Mouse (Mus musculus) limb, embryonic 12.5 days (tissue): ENCODE measurements around the gene Dgkg. TPM values are rescaled to one million over a fixed set of nuclear protein-coding genes. Genes with fewer than 3 reads are reported as not detected.

Experiments used
- ATAC-seq: fragments of 200-750 bp; cut with Nextera tagmentation; 2 replicates; pipeline ENCODE4 v1.8.0; 2017; ENCODE audit warnings: low read depth, moderate TSS enrichment; ENCODE audit not compliant: insufficient number of reproducible peaks, insufficient read depth, low FRiP score, low TSS enrichment
- H3K27ac ChIP-seq: fragments of 300-500 bp; sonication (generic); 2 replicates; pipeline ENCODE4 v1.5.1; 2016; ENCODE audit warnings: mild to moderate bottlenecking, moderate library complexity
- H3K27me3 ChIP-seq: fragments of 300-500 bp; sonication (generic); 2 replicates; pipeline ENCODE4 v1.6.1; 2016; ENCODE audit warnings: mild to moderate bottlenecking, moderate library complexity
- H3K36me3 ChIP-seq: fragments of 300-500 bp; sonication (generic); 2 replicates; pipeline ENCODE4 v1.6.1; 2016; ENCODE audit warnings: mild to moderate bottlenecking, moderate library complexity
- H3K4me1 ChIP-seq: fragments of 300-500 bp; sonication (generic); replicated peaks from 2 replicates; pipeline ENCODE4 v1.6.1; 2016
- H3K4me2 ChIP-seq: fragments of 300-500 bp; sonication (generic); 2 replicates; pipeline ENCODE4 v1.6.1; 2016; ENCODE audit warnings: mild to moderate bottlenecking, moderate library complexity
- H3K4me3 ChIP-seq: fragments of 300-500 bp; sonication (generic); replicated peaks from 2 replicates; pipeline ENCODE4 v1.5.1; 2016; ENCODE audit warnings: mild to moderate bottlenecking
- H3K9ac ChIP-seq: fragments of 300-500 bp; sonication (generic); replicated peaks from 2 replicates; pipeline ENCODE4 v1.6.1; 2016; ENCODE audit warnings: mild to moderate bottlenecking, moderate library complexity
- H3K9me3 ChIP-seq: fragments of 300-500 bp; sonication (generic); 2 replicates; pipeline ENCODE4 v1.6.1; 2016; ENCODE audit warnings: mild to moderate bottlenecking, moderate library complexity
- WGBS: fragments of 180-500 bp; shearing (Covaris S2); methylation state at CpG from one replicate; pipeline ENCODE4 v1.1.7; 2016; 5-methylcytosine and 5-hydroxymethylcytosine counted together
- polyA plus RNA-seq: library from polyadenylated mRNA; unstranded; fragments of >200 nt; fragmentation: Nextera tagmentation; extraction: Ambion mirVana; gene quantifications from 2 replicates; pipeline ENCODE4 v1.2.1, GENCODE M21; 2016

Gene Dgkg
- polyA plus RNA-seq, 1 experiment from 2014 or later, result 0.30 TPM

GRCm38 (mm10) chr16:22674164-22674563 lies 17.1 kb upstream of the Dgkg start:
- no peaks in the 10 kb centered on the region for H3K9me3 ChIP-seq
- no peak overlapping the region for H3K4me3 ChIP-seq
- no peak for ATAC-seq
- no peaks in the 10 kb centered on the region for H3K36me3 ChIP-seq
- H3K9ac ChIP-seq, result no peak overlapping the region
- H3K27me3 ChIP-seq, result no peaks in the 10 kb centered on the region
- no peaks in the 10 kb centered on the region for H3K4me1 ChIP-seq
- 75% methylated on average over 4 of the region's 4 CpGs for WGBS
- no peak overlapping the region for H3K4me2 ChIP-seq
- no peak overlapping the region for H3K27ac ChIP-seq

DNA sequence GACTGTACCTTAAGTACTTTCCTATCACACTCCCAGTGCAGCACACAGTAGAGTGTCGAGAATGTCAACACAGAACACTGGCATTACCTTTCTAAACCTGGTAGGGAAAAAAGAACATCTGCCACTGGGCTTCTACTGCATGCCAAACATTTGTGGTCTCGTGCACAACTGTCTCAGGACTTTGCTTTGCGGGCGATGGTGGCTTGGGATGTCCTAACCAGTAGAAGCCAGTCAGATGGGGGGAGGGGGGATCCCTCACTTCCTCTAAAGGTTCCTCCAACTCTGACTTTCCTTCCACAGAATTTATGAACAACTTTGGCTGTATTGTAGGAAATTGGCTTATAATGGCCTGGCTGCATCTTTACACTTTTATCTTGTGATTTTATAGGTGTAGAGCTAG lies 7.0 kb upstream of the Dgkg start:
- no peak for ATAC-seq
- no peak overlapping the region for H3K4me3 ChIP-seq
- 77% methylated on average over 4 of the region's 4 CpGs for WGBS
- H3K36me3 ChIP-seq, result no peaks in the 10 kb centered on the region
- H3K27me3 ChIP-seq, result peaks cover 8% of the 10 kb centered on the region; the same call in 1 of the 2 replicates
- H3K4me2 ChIP-seq, result no peak overlapping the region
- no peaks in the 10 kb centered on the region for H3K4me1 ChIP-seq
- H3K9ac ChIP-seq, result no peak overlapping the region
- H3K9me3 ChIP-seq, result no peaks in the 10 kb centered on the region
- H3K27ac ChIP-seq, result no peak overlapping the region

- H3K9ac ChIP-seq, result no peak overlapping the region
- H3K4me3 ChIP-seq, result no peak overlapping the region
- H3K9me3 ChIP-seq, result no peaks in the 10 kb centered on the region
- H3K36me3 ChIP-seq, result no peaks in the 10 kb centered on the region
- H3K4me2 ChIP-seq, result no peak overlapping the region
- H3K27ac ChIP-seq, result no peak overlapping the region
- H3K4me1 ChIP-seq, result no peaks in the 10 kb centered on the region
- 58% methylated on average over 2 of the region's 2 CpGs for WGBS
- H3K27me3 ChIP-seq, result peaks cover 17% of the 10 kb centered on the region
- no peak for ATAC-seq
Observed at GRCm38 (mm10) chr16:22663136-22663535, 6.1 kb upstream of the Dgkg start.

DNA sequence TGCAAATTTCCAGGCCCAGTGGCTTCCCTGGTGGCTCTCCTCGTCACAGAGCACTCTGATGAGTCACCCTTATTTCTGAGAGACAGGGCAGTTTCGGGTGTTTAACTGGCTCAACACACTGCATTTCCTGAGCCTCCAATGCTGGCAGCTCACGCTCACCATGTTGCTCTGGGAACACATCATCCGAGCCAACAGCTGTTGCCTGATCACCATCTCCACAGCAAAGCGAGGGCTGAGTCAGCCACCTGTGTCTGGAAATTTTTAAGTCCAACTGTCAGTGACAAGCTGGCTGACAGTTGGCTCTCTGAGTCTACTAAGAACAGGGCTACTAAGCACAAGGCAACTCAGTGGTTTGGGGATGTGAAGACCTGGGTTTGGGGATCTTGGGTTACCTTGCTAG lies 4.1 kb upstream of the Dgkg start:
- peaks cover 37% of the 10 kb centered on the region for H3K27me3 ChIP-seq
- no peaks in the 10 kb centered on the region for H3K36me3 ChIP-seq
- 54% methylated on average over 5 of the region's 5 CpGs for WGBS
- ATAC-seq, result no peak
- H3K4me2 ChIP-seq, result no peak overlapping the region
- no peak overlapping the region for H3K4me3 ChIP-seq
- H3K4me1 ChIP-seq, result peaks cover 9% of the 10 kb centered on the region
- no peak overlapping the region for H3K9ac ChIP-seq
- H3K9me3 ChIP-seq, result no peaks in the 10 kb centered on the region
- H3K27ac ChIP-seq, result no peak overlapping the region

- Histone ChIP-seq H3K9me3 (no peaks in the 10 kb centered on the region), H3K4me2 (no peak overlapping the region), H3K4me3 (no peak overlapping the region), H3K36me3 (no peaks in the 10 kb centered on the region), H3K27me3 (peaks cover 56% of the 10 kb centered on the region), H3K9ac (no peak overlapping the region), H3K4me1 (peaks cover 12% of the 10 kb centered on the region), H3K27ac (no peak overlapping the region)
- ATAC-seq, result no peak
- 76% methylated on average over 16 of the region's 16 CpGs for WGBS
Observed at GRCm38 (mm10) chr16:22657874-22658789, 1.1 kb upstream of the Dgkg start.

GRCm38 (mm10) chr16:22655812-22656211 lies 1.2 kb downstream of the Dgkg start:
- Histone ChIP-seq H3K9me3 (no peaks in the 10 kb centered on the region), H3K27me3 (peaks cover 52% of the 10 kb centered on the region), H3K36me3 (no peaks in the 10 kb centered on the region), H3K27ac (no peak overlapping the region), H3K4me2 (peak overlapping the region; percentile 86), H3K9ac (no peak overlapping the region), H3K4me3 (no peak overlapping the region), H3K4me1 (peaks cover 12% of the 10 kb centered on the region)
- 10% methylated on average over 11 of the region's 11 CpGs for WGBS
- ATAC-seq, result no peak

DNA sequence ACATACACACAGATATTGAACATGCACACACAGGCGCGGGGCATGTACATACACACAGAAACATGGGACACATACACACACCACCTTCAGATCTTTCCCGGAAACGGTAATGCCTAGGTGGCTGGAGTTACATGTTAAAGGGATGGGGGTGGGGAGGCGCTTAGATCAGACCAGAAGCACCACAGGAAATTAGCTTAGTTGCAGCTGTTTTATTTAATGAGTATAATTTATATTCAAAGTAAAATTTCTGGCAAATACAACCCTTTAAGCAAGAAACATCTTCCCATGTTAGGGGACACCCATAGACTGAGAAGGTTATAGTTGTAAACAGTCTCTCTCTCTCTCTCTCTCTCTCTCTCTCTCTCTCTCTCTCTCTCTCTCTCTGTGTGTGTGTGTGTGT lies 1.8 kb downstream of the Dgkg start:
- ATAC-seq, result no peak
- Histone ChIP-seq H3K9me3 (no peaks in the 10 kb centered on the region), H3K27ac (no peak overlapping the region), H3K4me3 (no peak overlapping the region), H3K9ac (no peak overlapping the region), H3K36me3 (no peaks in the 10 kb centered on the region), H3K4me2 (no peak overlapping the region), H3K4me1 (peaks cover 12% of the 10 kb centered on the region), H3K27me3 (peaks cover 52% of the 10 kb centered on the region)
- WGBS, result 40% methylated on average over 5 of the region's 5 CpGs

DNA sequence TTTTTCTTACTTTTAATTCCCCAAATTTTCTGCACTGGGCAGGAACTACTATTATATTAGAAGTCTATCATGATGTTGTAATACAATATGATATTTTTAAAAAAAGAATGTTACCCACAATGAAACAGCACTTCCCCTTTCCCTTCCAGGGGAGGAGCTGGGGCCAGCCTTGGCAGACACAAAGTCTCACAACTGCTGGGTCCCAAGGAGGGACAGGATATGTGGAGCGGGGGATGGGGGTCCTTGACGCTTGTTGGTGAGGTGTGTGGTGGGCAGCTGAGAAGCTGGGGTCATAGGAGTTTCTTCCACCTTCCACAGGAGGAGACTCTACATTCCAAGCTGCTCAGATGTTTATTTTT lies 2.6 kb downstream of the Dgkg start:
- Histone ChIP-seq H3K4me3 (no peak overlapping the region), H3K27me3 (peaks cover 48% of the 10 kb centered on the region), H3K9ac (no peak overlapping the region)

GRCm38 (mm10) chr16:22653817-22654476 lies 3.1 kb downstream of the Dgkg start:
- ATAC-seq, result no peak
- peaks cover 47% of the 10 kb centered on the region for H3K27me3 ChIP-seq

More for the DNA sequence above, 2.6 kb downstream of the Dgkg start:
- no peak for ATAC-seq
- no peak overlapping the region for H3K4me2 ChIP-seq
- 41% methylated on average over 2 of the region's 2 CpGs for WGBS
- H3K27ac ChIP-seq, result no peak overlapping the region
- peaks cover 12% of the 10 kb centered on the region for H3K4me1 ChIP-seq
- H3K36me3 ChIP-seq, result no peaks in the 10 kb centered on the region
- H3K9me3 ChIP-seq, result no peaks in the 10 kb centered on the region

DNA sequence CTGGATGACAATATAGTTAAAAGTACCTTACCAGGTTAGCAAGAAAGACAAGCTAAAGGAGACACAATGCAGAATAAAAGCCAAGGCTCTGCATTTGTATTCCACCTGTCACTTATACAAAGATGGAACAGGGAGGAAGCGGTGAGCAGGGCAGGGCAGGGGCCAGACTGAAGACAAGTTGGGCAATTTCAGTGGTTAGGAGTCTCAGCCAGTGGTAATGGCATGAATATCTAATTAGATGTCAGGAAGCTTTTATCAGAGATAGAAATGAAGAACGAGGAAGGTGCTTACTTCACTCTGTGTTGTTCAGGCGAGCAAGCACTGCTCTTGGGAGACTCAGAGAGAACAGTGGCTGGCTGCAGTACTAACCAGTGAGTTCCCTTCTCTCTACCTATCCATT lies 5.8 kb downstream of the Dgkg start:
- Histone ChIP-seq H3K36me3 (no peaks in the 10 kb centered on the region), H3K27me3 (peaks cover 20% of the 10 kb centered on the region), H3K4me3 (no peak overlapping the region), H3K9me3 (no peaks in the 10 kb centered on the region), H3K27ac (no peak overlapping the region), H3K4me2 (no peak overlapping the region), H3K9ac (no peak overlapping the region), H3K4me1 (peaks cover 5% of the 10 kb centered on the region; the same call in 1 of the 2 replicates)
- 75% methylated on average over 3 of the region's 3 CpGs for WGBS
- no peak for ATAC-seq

More at GRCm38 (mm10) chr16:22653817-22654476, 3.1 kb downstream of the Dgkg start:
- H3K9ac ChIP-seq, result no peak overlapping the region
- no peaks in the 10 kb centered on the region for H3K36me3 ChIP-seq
- peaks cover 12% of the 10 kb centered on the region for H3K4me1 ChIP-seq
- no peak overlapping the region for H3K4me2 ChIP-seq
- H3K9me3 ChIP-seq, result no peaks in the 10 kb centered on the region
- no peak overlapping the region for H3K4me3 ChIP-seq
- no peak overlapping the region for H3K27ac ChIP-seq
- 89% methylated on average over 11 of the region's 11 CpGs for WGBS

DNA sequence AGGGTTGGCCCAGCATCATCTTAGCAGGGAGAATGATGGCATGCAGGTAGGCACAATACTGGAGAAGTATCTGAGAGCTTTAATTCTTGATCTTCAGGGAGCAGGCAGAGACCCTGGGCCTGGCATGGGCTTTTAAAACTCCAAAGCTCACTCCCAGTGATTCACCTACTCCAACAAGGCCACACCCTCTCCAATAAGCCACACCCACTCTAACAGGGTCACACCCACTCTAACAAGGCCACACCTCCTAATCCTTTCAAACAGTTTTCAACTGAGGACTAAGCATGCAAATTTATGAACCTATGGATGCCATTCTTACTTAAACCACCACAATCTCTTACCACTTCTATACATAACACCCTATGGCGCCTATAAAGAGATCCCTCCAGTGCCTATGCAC lies 11.8 kb downstream of the Dgkg start:
- 92% methylated on average over 1 of the region's 1 CpGs for WGBS

More for the DNA sequence above, 11.8 kb downstream of the Dgkg start:
- Histone ChIP-seq H3K36me3 (no peaks in the 10 kb centered on the region), H3K27me3 (no peaks in the 10 kb centered on the region), H3K9ac (no peak overlapping the region), H3K4me2 (no peak overlapping the region), H3K4me1 (no peaks in the 10 kb centered on the region), H3K27ac (no peak overlapping the region), H3K4me3 (no peak overlapping the region), H3K9me3 (no peaks in the 10 kb centered on the region)
- ATAC-seq, result no peak
